Mouse (Mus musculus): Measurements from ENCODE around the gene Clec18a. TPM values are rescaled to one million over a fixed set of nuclear protein-coding genes. Genes with fewer than 3 reads are reported as not detected.

The Clec18a gene
- 1.7 and 3.3 TPM in 2 replicates for polyA plus RNA-seq (2021; fragmentation: Nextera tagmentation)
- long read RNA-seq, experiment 1, partial matches to known transcripts: 1 of 4 reads
- long read RNA-seq, experiment 1, other reads (novel, unspliced or antisense): 2 of 4 reads
- long read RNA-seq, experiment 2, transcript Clec18a-203 (12 exons, 1,973 nt): major isoform, 5 of 12 reads
- long read RNA-seq, experiment 2, partial matches to known transcripts: 1 of 12 reads
- long read RNA-seq, experiment 2, other reads (novel, unspliced or antisense): 6 of 12 reads

GRCm38 (mm10) chr8:111092326-111092725, at the start of gene Clec18a:
Gene Clec18a, minus strand, starts transcription at chr8:111092426.

GRCm38 (mm10) chr8:111093865-111094718, 1.9 kb upstream of the Clec18a start, which contains the start of gene Pdpr:
Gene Pdpr, plus strand, starts transcription at chr8:111094630.

GRCm38 (mm10) chr8:111056158-111056663, 36.0 kb downstream of the Clec18a start, which contains the start of gene Exosc6:
Gene Exosc6, plus strand, starts transcription at chr8:111056339.

GRCm38 (mm10) chr8:111032916-111033315, 59.3 kb downstream of the Clec18a start, which contains the start of gene Aars:
Gene Aars, plus strand, starts transcription at chr8:111033144.

GRCm38 (mm10) chr8:111031572-111031971, 60.7 kb downstream of the Clec18a start, which contains the start of gene Ddx19b:
Gene Ddx19b, minus strand, starts transcription at chr8:111031751.

Small RNA genes lying within 50 kb of the gene (microRNA-seq; reads per million reads assigned to microRNA genes)
- gene Gm24103: not detected
- gene Mir3473d: not detected

Other genes starting within 250 kb of the Clec18a start
- gene Cog4, start 245.8 kb downstream of the Clec18a start, polyA plus RNA-seq (2021; fragmentation: Nextera tagmentation): 28.0 and 28.6 TPM in 2 replicates
- 25.0 and 29.1 TPM in 2 replicates for gene Sf3b3, start 245.6 kb downstream of the Clec18a start, polyA plus RNA-seq (2021; fragmentation: Nextera tagmentation)
- gene Fuk, start 189.9 kb downstream of the Clec18a start, polyA plus RNA-seq (2021; fragmentation: Nextera tagmentation): 4.7 and 5.2 TPM in 2 replicates
- gene St3gal2, start 172.5 kb downstream of the Clec18a start, polyA plus RNA-seq (2021; fragmentation: Nextera tagmentation): 11.3 and 11.7 TPM in 2 replicates
- 6.4 and 6.7 TPM in 2 replicates for gene Ddx19a, start 94.6 kb downstream of the Clec18a start, polyA plus RNA-seq (2021; fragmentation: Nextera tagmentation)
- gene Ddx19b, start 60.7 kb downstream of the Clec18a start, polyA plus RNA-seq (2021; fragmentation: Nextera tagmentation): 3.9 and 4.2 TPM in 2 replicates
- gene Aars, start 59.3 kb downstream of the Clec18a start, polyA plus RNA-seq (2021; fragmentation: Nextera tagmentation): 44.9 and 47.2 TPM in 2 replicates
- gene Exosc6, start 36.1 kb downstream of the Clec18a start, polyA plus RNA-seq (2021; fragmentation: Nextera tagmentation): not detected in 2 replicates
- gene Pdpr, start 2.2 kb upstream of the Clec18a start, polyA plus RNA-seq (2021; fragmentation: Nextera tagmentation): 4.6 and 5.7 TPM in 2 replicates
- 44.7 and 45.4 TPM in 2 replicates for gene Glg1, start 166.8 kb upstream of the Clec18a start, polyA plus RNA-seq (2021; fragmentation: Nextera tagmentation)
- 4.7 and 6.2 TPM in 2 replicates for gene Rfwd3, start 207.8 kb upstream of the Clec18a start, polyA plus RNA-seq (2021; fragmentation: Nextera tagmentation)
- 0.09 TPM in 1 of 2 replicates, not detected in the other for gene Mlkl, start 245.8 kb upstream of the Clec18a start, polyA plus RNA-seq (2021; fragmentation: Nextera tagmentation)